Mouse (Mus musculus): Measurements from ENCODE around the gene Baz2b. TPM values are rescaled to one million over a fixed set of nuclear protein-coding genes. Genes with fewer than 3 reads are reported as not detected.

The Baz2b gene
- polyA plus RNA-seq, 1 experiment from 2014 or later, result 57.2 TPM

DNA sequence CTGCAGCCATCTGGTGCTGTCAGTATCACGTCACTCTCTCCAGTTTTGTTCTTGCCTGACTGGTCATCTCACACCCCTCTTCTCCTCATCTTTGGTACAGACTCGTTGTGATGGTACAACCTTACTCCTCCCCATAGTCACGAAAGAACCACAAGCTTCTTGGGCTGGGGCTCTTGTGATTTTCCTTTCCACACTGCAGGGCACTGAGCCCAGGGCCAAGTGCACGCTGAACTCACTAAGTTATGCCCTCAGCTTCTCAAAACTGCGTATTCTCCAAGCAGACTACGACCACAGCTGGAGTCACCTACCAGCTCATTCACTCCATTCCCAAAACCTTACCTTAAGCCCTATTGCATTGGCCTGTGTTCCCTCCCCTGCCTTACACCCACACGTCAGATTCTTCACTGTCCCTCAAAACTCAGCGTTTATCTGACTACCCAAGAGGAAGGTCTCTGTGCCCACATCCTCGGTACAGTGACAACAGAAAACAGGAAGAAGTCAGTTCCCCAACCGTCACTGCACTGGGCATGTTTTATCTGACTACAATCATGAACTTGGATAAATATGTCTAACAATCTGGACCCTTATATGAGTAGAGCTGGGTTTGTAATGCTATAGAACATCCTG lies 190.7 kb downstream of the Baz2b start:
- Histone ChIP-seq H3K36me3 (ENCODE audit: insufficient read depth) (no peaks in the 10 kb centered on the region), H3K4me2 (no peak overlapping the region), H3K4me3 (ENCODE audit: low read depth, low read length) (no peak overlapping the region), H3K9me3 (ENCODE audit: low read depth, low read length) (no peaks in the 10 kb centered on the region), H3K27me3 (ENCODE audit: insufficient read depth, low read length) (no peaks in the 10 kb centered on the region), H3K27ac (ENCODE audit: low read depth) (no peak overlapping the region), H3K9ac (no peak overlapping the region), H3K4me1 (ENCODE audit: insufficient read depth) (no peaks in the 10 kb centered on the region)
- DNase-seq (no peak), ATAC-seq (ENCODE audit: insufficient read depth) (no peak)
- WGBS, result 75% methylated on average over 10 of the region's 10 CpGs
- no peak for TF ChIP-seq CTCF (IDR thresholded peaks at IDR 0.05; ENCODE audit: low read depth)

GRCm38 (mm10) chr2:60011526-60011925 lies 198.1 kb downstream of the Baz2b start:
- no peak for TF ChIP-seq CTCF (IDR thresholded peaks at IDR 0.05; ENCODE audit: low read depth)
- 77% methylated on average over 3 of the region's 3 CpGs for WGBS
- Histone ChIP-seq H3K4me2 (no peak overlapping the region), H3K4me1 (ENCODE audit: insufficient read depth) (no peaks in the 10 kb centered on the region), H3K36me3 (ENCODE audit: insufficient read depth) (no peaks in the 10 kb centered on the region), H3K27me3 (ENCODE audit: insufficient read depth, low read length) (no peaks in the 10 kb centered on the region), H3K9ac (no peak overlapping the region), H3K9me3 (ENCODE audit: low read depth, low read length) (no peaks in the 10 kb centered on the region), H3K4me3 (ENCODE audit: low read depth, low read length) (no peak overlapping the region), H3K27ac (ENCODE audit: low read depth) (no peak overlapping the region)
- DNase-seq (no peak), ATAC-seq (ENCODE audit: insufficient read depth) (no peak)

GRCm38 (mm10) chr2:60003665-60004045 lies 206.0 kb downstream of the Baz2b start:
- Histone ChIP-seq H3K9me3 (ENCODE audit: low read depth, low read length) (no peaks in the 10 kb centered on the region), H3K9ac (no peak overlapping the region), H3K4me3 (ENCODE audit: low read depth, low read length) (no peak overlapping the region), H3K27me3 (ENCODE audit: insufficient read depth, low read length) (no peaks in the 10 kb centered on the region), H3K4me1 (ENCODE audit: insufficient read depth) (no peaks in the 10 kb centered on the region), H3K36me3 (ENCODE audit: insufficient read depth) (peaks cover 26% of the 10 kb centered on the region; the same call in 1 of the 2 replicates), H3K27ac (ENCODE audit: low read depth) (no peak overlapping the region), H3K4me2 (no peak overlapping the region)
- no peak for TF ChIP-seq CTCF (IDR thresholded peaks at IDR 0.05; ENCODE audit: low read depth)
- ATAC-seq (ENCODE audit: insufficient read depth) (no peak), DNase-seq (no peak)
- whole genome bisulfite sequencing, result 86% methylated on average over 5 of the region's 5 CpGs

DNA sequence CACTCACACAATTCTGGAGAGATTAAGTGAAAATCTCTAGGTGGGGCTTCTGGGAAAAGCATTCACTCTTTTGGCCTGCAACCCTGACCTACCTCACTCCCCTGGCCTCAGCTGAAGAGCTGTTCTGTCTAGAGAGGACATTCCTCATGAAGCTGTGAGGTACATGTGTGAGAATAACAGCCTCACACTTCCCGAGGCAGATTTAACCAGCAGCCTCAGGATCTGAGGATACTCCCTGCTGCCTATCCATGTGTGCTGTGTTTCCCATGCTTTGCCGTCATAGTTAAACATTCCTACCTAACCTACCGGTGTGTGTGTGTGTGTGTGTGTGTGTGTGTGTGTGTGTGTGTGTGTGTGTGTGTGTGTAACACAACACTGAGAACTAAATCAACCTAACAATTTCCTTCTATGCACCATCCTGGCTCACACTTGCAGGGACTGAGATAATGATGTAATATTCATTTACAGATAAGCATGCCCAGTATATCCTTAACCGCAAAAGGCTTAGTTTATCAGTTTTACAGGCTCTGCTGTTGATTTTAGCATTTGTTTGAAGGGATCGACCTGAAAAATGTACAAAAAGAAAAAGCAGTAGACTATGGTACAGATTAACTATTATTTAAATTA lies 206.5 kb downstream of the Baz2b start:
- no peak for DNase-seq
- Histone ChIP-seq H3K4me2 (no peak overlapping the region), H3K9ac (no peak overlapping the region), H3K36me3 (ENCODE audit: insufficient read depth) (peaks cover 26% of the 10 kb centered on the region; the same call in 1 of the 2 replicates), H3K4me1 (ENCODE audit: insufficient read depth) (no peaks in the 10 kb centered on the region), H3K27ac (ENCODE audit: low read depth) (no peak overlapping the region), H3K4me3 (ENCODE audit: low read depth, low read length) (no peak overlapping the region), H3K27me3 (ENCODE audit: insufficient read depth, low read length) (no peaks in the 10 kb centered on the region), H3K9me3 (ENCODE audit: low read depth, low read length) (no peaks in the 10 kb centered on the region)
- TF ChIP-seq CTCF (IDR thresholded peaks at IDR 0.05; ENCODE audit: low read depth), result no peak
- no peak for ATAC-seq (ENCODE audit: insufficient read depth)
- 71% methylated on average over 5 of the region's 5 CpGs for WGBS

DNA sequence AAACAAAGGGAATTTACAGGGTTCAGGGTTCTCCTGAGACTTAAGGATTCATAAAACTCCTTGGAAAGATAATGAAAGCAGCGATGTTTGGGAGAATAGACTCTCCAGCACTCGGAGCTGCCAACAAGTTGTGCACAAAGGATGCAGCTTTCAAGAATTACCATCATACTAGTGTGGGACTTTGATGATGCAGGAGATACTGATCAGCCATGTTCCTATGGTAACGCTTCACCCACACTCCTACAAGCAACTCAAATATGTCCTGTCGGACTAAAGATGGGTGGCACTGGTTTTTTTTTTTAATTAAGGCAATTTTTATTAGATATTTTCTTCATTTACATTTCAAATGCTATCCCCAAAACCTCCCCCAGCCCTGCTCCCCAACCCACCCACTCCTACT lies 209.4 kb downstream of the Baz2b start:
- TF ChIP-seq CTCF (IDR thresholded peaks at IDR 0.05; ENCODE audit: low read depth), result no peak
- Histone ChIP-seq H3K9ac (no peak overlapping the region), H3K4me2 (no peak overlapping the region), H3K27me3 (ENCODE audit: insufficient read depth, low read length) (no peaks in the 10 kb centered on the region), H3K9me3 (ENCODE audit: low read depth, low read length) (no peaks in the 10 kb centered on the region), H3K4me3 (ENCODE audit: low read depth, low read length) (no peak overlapping the region), H3K27ac (ENCODE audit: low read depth) (no peak overlapping the region), H3K4me1 (ENCODE audit: insufficient read depth) (no peaks in the 10 kb centered on the region), H3K36me3 (ENCODE audit: insufficient read depth) (peaks cover 20% of the 10 kb centered on the region; the same call in 1 of the 2 replicates)
- DNase-seq (no peak), ATAC-seq (ENCODE audit: insufficient read depth) (no peak)
- 90% methylated on average over 4 of the region's 4 CpGs for WGBS

GRCm38 (mm10) chr2:59997479-59998228 lies 212.0 kb downstream of the Baz2b start:
- H3K4me3 ChIP-seq (ENCODE audit: low read depth, low read length), result no peak overlapping the region
- DNase-seq (no peak), ATAC-seq (ENCODE audit: insufficient read depth) (no peak)

GRCm38 (mm10) chr2:59996911-59997310 lies 212.7 kb downstream of the Baz2b start:
- H3K4me2 ChIP-seq, result no peak overlapping the region
- H3K27ac ChIP-seq (ENCODE audit: low read depth), result no peak overlapping the region
- ATAC-seq (ENCODE audit: insufficient read depth) (no peak), DNase-seq (no peak)
- no peak overlapping the region for H3K9ac ChIP-seq
- H3K9me3 ChIP-seq (ENCODE audit: low read depth, low read length), result no peaks in the 10 kb centered on the region
- H3K27me3 ChIP-seq (ENCODE audit: insufficient read depth, low read length), result no peaks in the 10 kb centered on the region
- H3K4me3 ChIP-seq (ENCODE audit: low read depth, low read length), result no peak overlapping the region
- H3K36me3 ChIP-seq (ENCODE audit: insufficient read depth), result peaks cover 10% of the 10 kb centered on the region; the same call in 1 of the 2 replicates
- H3K4me1 ChIP-seq (ENCODE audit: insufficient read depth), result no peaks in the 10 kb centered on the region
- TF ChIP-seq CTCF (IDR thresholded peaks at IDR 0.05; ENCODE audit: low read depth), result no peak
- 86% methylated on average over 5 of the region's 5 CpGs for WGBS

More at GRCm38 (mm10) chr2:59997479-59998228, 212.0 kb downstream of the Baz2b start:
- Histone ChIP-seq H3K9me3 (ENCODE audit: low read depth, low read length) (no peaks in the 10 kb centered on the region), H3K27me3 (ENCODE audit: insufficient read depth, low read length) (no peaks in the 10 kb centered on the region), H3K36me3 (ENCODE audit: insufficient read depth) (peaks cover 15% of the 10 kb centered on the region; the same call in 1 of the 2 replicates), H3K4me1 (ENCODE audit: insufficient read depth) (no peaks in the 10 kb centered on the region), H3K4me2 (no peak overlapping the region), H3K9ac (no peak overlapping the region), H3K27ac (ENCODE audit: low read depth) (no peak overlapping the region)
- 73% methylated on average over 7 of the region's 8 CpGs for WGBS
- no peak for TF ChIP-seq CTCF (IDR thresholded peaks at IDR 0.05; ENCODE audit: low read depth)
